Mouse (Mus musculus): ENCODE data around the gene Rbbp4. TPM values are rescaled to one million over a fixed set of nuclear protein-coding genes. Genes with fewer than 3 reads are reported as not detected.

Gene Rbbp4
- polyA plus RNA-seq (2015; fragmentation: Nextera tagmentation; extraction: Ambion mirVana), result 222 and 261 TPM in 2 replicates

DNA sequence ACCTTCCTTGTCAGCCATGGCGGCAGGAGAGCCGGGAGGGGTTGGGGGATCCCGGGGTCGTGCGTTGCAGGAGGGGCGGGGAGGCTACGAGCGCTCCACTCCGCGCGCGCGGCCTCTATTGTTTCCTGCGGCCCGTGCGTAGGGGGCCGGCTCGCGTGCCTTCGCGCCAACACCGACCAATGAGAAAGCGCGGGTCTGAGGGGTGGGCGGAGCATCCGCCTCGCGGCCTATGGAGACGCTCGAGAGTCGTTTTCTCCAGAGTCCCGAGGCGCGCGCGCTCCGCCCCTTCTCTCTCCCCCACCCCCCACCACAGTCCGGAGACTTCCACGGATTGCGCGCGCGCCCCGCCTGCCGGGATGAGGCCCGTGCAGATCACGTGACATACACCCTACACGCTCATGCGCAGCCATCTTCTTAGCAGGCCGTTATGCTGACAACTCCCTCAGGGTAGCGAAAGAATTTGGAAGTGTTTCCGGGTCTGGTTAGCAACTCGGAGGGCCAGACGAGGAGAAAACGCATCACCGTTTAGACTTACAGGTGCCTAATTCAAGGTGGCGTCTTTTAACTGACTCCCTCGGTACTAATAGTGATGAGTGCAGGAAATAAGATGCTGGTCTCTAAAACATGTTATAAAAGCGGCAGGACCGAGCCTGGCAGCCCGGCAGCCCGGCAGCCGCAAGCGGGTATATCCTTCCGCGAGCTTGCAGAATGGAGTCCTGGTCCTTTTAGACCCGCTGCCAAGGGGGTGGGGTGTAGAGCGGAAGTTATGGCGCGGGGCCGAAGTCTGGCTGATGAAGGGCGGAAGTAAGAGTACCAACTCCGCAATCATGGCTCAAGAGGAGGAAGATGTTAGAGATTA, at the start of gene Rbbp4, which contains the start of gene Zbtb8os:
Gene Rbbp4, minus strand, starts transcription at position 155 of the 859 bp plus-strand sequence.
Gene Zbtb8os, plus strand, starts transcription at position 480 of the 859 bp plus-strand sequence.
- no peaks in the 10 kb centered on the region for H3K27me3 ChIP-seq
- peak within 1 kb of the TSS; percentile 94 for H3K9ac ChIP-seq
- ATAC-seq (ENCODE audit: insufficient read depth), result peak; percentile 85
- H3K36me3 ChIP-seq (replicated peaks), result peaks cover 36% of the 10 kb centered on the region
- H3K4me2 ChIP-seq, result peak within 1 kb of the TSS; percentile 85
- H3K4me3 ChIP-seq (replicated peaks), result peak within 1 kb of the TSS; percentile 93
- under 1% methylated on average over 73 of the region's 73 CpGs for WGBS (ENCODE audit: insufficient replicate concordance)
- no peaks in the 10 kb centered on the region for H3K9me3 ChIP-seq (replicated peaks)
- H3K4me1 ChIP-seq (replicated peaks), result peaks cover 80% of the 10 kb centered on the region
- peak within 1 kb of the TSS; percentile 97 for H3K27ac ChIP-seq (replicated peaks)

DNA sequence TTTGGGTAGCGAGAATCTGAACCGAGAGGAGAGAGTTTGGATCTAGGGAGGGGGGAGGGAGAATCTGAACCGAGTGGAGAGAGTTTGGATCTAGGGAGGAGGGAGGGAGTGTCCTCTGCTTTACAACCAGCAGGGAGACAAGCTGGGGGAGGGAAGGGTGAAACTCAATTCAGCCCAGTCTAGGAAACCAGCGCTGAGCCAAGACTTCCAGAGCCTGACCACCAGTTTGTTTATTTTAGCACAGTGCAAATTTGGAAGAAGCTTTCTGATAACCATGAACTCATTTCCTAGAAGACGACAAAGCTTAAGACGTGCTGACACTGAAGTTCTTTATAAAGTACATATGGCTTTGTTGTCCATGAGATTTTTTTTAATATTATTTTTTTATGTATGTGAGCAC, 49.3 kb upstream of the Rbbp4 start:
- 38% methylated on average over 6 of the region's 6 CpGs for WGBS (ENCODE audit: insufficient replicate concordance)
- 0 out of 2 replicates have a peak overlapping the region, but pooled peaks have one; percentile 24 for H3K27ac ChIP-seq (replicated peaks)

DNA sequence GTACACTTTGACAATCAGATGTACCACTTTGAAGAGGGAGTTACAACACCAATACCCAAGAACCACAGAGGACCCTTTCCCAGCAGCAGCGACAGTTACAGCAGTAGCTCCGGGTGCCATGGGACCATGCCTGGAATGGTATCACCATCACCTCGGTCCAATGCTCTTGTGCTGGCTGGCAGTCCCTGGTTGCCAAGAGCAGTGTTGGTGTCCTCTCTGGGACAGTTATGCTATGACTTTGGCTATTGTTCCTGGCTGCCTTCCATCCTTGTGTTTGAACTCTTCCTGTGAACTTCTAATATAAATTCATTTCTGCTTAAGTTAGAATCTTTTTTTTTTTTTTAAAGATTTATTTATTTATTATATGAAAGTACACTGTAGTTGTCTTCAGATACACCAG, 48.4 kb upstream of the Rbbp4 start:
- Histone ChIP-seq H3K9me3 (replicated peaks) (no peaks in the 10 kb centered on the region), H3K36me3 (replicated peaks) (no peaks in the 10 kb centered on the region), H3K4me1 (replicated peaks) (peaks cover 40% of the 10 kb centered on the region), H3K4me3 (replicated peaks) (no peak overlapping the region), H3K27me3 (peaks cover 12% of the 10 kb centered on the region), H3K4me2 (no peak overlapping the region), H3K27ac (replicated peaks) (no peak overlapping the region), H3K9ac (no peak overlapping the region)
- WGBS (ENCODE audit: insufficient replicate concordance), result 90% methylated on average over 3 of the region's 3 CpGs
- no peak for ATAC-seq (ENCODE audit: insufficient read depth)

More for the DNA sequence above, 49.3 kb upstream of the Rbbp4 start:
- Histone ChIP-seq H3K27me3 (peaks cover 5% of the 10 kb centered on the region; the same call in 1 of the 2 replicates), H3K9ac (no peak overlapping the region), H3K36me3 (replicated peaks) (no peaks in the 10 kb centered on the region), H3K9me3 (replicated peaks) (no peaks in the 10 kb centered on the region), H3K4me3 (replicated peaks) (no peak overlapping the region), H3K4me2 (no peak overlapping the region), H3K4me1 (replicated peaks) (peaks cover 40% of the 10 kb centered on the region)
- ATAC-seq (ENCODE audit: insufficient read depth), result no peak

DNA sequence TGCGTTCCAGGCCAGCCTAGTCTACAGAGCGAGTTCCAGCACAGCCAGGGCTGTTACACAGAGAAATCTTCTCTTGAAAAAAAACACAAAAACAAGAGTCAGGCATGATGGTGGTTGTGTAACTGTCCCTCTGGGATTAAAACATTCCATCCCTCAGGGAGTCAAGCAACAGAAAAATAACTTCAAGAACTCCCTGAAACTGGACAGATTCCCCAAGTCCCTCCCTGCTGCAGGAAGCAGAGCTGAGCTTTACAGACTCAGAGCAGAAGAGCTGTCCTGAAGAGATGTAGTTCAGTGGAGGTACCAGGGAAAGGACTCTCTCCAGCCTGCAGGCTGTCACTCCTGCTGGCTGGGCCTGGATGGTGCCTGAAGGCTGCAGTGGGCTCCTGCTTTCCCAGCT, 47.3 kb upstream of the Rbbp4 start:
- Histone ChIP-seq H3K9ac (no peak overlapping the region), H3K4me2 (no peak overlapping the region), H3K36me3 (replicated peaks) (no peaks in the 10 kb centered on the region), H3K9me3 (replicated peaks) (no peaks in the 10 kb centered on the region), H3K4me3 (replicated peaks) (no peak overlapping the region), H3K27me3 (peaks cover 22% of the 10 kb centered on the region), H3K27ac (replicated peaks) (no peak overlapping the region), H3K4me1 (replicated peaks) (peaks cover 42% of the 10 kb centered on the region)
- WGBS (ENCODE audit: insufficient replicate concordance), result 88% methylated on average over 2 of the region's 2 CpGs
- ATAC-seq (ENCODE audit: insufficient read depth), result no peak

DNA sequence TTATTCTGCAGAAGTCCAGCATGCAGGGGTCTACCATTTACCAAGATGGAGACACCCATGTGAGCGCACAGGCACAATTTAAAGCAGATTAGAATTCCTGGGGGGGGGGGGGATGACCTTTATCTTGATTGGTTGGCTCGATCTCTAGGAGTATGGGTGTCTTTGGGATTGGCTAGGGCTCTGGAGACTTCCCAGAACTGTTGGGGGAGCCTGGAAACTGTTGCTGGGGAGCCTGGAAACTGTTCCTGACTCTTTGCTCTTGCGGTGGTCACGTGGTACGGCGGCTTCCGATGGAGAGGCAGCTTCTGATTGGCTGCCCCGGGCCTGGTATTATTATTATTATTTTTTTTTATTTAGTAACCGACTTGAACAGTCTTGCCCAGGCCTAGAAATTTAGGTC, 46.9 kb upstream of the Rbbp4 start:
- Histone ChIP-seq H3K27me3 (peaks cover 26% of the 10 kb centered on the region), H3K27ac (replicated peaks) (no peak overlapping the region), H3K4me2 (no peak overlapping the region), H3K9me3 (replicated peaks) (no peaks in the 10 kb centered on the region), H3K36me3 (replicated peaks) (no peaks in the 10 kb centered on the region), H3K4me1 (replicated peaks) (peaks cover 41% of the 10 kb centered on the region), H3K4me3 (replicated peaks) (no peak overlapping the region), H3K9ac (no peak overlapping the region)
- 82% methylated on average over 9 of the region's 9 CpGs for WGBS (ENCODE audit: insufficient replicate concordance)
- no peak for ATAC-seq (ENCODE audit: insufficient read depth)

DNA sequence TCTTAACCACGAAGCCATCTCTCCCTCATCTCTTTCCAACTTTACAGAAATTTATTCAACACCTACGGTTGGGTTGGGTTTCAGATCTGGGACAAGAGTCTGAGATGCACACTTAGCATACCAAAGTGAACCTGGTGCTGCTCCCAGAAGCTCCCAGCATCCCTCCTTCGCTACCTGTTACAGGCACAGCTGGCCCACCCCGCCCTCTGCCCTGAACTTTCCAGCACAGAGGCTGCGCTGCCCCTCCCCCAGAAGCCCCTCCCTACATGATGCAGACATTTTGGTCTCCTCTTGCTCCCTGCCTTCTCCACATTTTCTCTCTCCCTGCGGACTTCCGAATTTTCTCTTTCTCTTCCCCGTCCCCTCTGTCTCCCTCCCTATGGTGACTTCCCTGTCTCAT, 46.0 kb upstream of the Rbbp4 start:
- Histone ChIP-seq H3K9ac (no peak overlapping the region), H3K27me3 (peaks cover 27% of the 10 kb centered on the region), H3K9me3 (replicated peaks) (no peaks in the 10 kb centered on the region), H3K36me3 (replicated peaks) (no peaks in the 10 kb centered on the region), H3K4me1 (replicated peaks) (peaks cover 40% of the 10 kb centered on the region), H3K4me3 (replicated peaks) (no peak overlapping the region), H3K27ac (replicated peaks) (no peak overlapping the region), H3K4me2 (no peak overlapping the region)
- WGBS (ENCODE audit: insufficient replicate concordance), result 61% methylated on average over 8 of the region's 8 CpGs
- no peak for ATAC-seq (ENCODE audit: insufficient read depth)

DNA sequence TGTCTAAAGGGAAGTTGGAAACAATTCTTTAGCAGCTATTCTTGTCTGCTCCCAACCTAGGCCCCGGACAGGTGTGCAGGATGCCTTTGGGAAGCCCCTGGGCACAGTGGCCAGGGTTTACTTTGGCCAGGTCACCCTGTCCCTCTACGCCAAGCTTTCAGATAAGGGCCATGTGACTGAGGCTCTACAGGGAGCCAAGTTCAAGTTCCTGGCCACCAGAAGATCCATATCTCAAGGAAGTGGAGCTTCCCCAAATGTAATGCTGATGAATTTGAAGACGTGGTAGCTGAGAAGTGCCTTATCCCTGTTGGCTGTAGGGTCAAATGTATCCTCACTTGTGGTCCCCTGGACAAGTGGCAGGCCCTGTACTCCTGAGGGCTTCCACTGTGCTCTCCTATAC, 44.6 kb upstream of the Rbbp4 start:
- Histone ChIP-seq H3K27ac (replicated peaks) (no peak overlapping the region), H3K9me3 (replicated peaks) (no peaks in the 10 kb centered on the region), H3K9ac (no peak overlapping the region), H3K4me1 (replicated peaks) (peaks cover 41% of the 10 kb centered on the region), H3K27me3 (peaks cover 27% of the 10 kb centered on the region), H3K4me2 (no peak overlapping the region), H3K36me3 (replicated peaks) (no peaks in the 10 kb centered on the region), H3K4me3 (replicated peaks) (no peak overlapping the region)
- ATAC-seq (ENCODE audit: insufficient read depth), result no peak
- WGBS (ENCODE audit: insufficient replicate concordance), result 40% methylated on average over 3 of the region's 3 CpGs

DNA sequence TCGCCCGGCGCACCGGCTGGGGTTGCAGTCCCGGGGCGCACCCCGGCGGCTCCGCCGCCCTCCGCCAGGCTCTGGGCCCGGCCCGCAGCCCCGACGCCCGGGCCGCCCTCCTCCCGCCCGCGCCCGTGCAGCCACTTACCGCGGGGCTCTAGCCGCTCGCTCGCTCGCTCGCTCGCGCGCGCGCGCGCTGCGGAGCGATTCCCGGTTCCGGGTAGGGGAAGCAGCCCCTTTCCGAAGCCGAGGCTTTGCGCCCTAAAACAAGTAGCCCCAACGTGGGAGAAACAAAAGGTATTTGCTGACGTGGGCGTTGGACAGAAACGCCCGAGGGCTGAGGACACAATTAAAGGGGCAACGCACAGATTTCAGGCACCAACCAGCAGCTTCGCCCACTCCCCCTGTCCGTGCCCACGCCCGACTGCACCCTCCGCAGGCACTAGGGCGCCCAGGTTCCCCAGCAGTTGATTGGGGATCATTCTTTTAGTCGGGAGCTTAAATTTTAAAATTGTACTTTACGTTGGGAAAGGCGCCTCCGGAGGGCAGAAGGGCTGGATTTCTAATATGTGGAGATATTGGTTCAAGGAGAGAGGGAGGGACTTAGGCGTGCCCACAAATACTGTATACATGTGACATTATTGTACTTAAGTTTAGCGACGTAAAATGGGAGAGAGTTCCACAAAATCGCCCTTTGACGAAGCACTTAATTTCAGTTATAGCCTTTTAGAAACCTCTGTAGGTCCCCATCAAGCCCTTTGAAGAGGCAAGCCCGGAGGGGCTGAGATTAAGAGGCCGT, 42.6 kb upstream of the Rbbp4 start, which contains the start of gene Zbtb8a:
Gene Zbtb8a, minus strand, starts transcription at position 516 of the 790 bp plus-strand sequence.
- peak within 1 kb of the TSS; percentile 77 for H3K4me3 ChIP-seq (replicated peaks)
- 2% methylated on average over 65 of the region's 65 CpGs for WGBS (ENCODE audit: insufficient replicate concordance)

DNA sequence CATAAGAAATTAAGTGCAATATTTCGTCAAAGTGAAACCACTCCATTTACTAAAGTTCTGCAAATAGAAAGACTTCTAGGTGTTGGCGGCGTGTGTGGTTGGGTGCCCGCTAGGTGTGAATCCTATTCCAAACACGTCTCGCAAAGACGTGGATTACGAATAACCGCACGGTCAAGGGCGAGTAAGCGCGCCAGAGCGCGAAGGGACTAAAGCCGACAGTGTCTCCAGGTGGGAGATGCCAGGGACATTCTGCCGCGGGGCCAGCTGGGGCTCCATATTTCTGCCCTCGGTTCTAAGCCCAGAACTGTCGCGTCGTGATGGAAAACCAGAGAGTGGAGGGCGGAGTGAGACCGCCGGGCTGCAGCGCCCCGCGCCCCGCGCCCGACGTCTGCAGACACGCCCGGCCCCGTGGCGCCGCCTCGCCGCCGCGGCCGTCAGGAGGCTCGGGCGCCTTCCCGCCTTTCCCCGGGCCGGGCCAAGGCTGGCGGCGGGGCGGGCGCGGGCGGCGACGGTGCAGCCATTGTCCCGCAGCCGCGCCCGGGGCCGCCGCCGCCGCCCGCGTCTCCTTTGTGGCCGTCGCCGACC, 41.9 kb upstream of the Rbbp4 start:
- H3K27ac ChIP-seq (replicated peaks), result peak overlapping the region; percentile 76
- peak overlapping the region; percentile 81 for H3K9ac ChIP-seq
- peak overlapping the region; percentile 77 for H3K4me3 ChIP-seq (replicated peaks)
- no peaks in the 10 kb centered on the region for H3K36me3 ChIP-seq (replicated peaks)
- peaks cover 56% of the 10 kb centered on the region for H3K4me1 ChIP-seq (replicated peaks)
- H3K4me2 ChIP-seq, result peak overlapping the region; percentile 98
- peaks cover 27% of the 10 kb centered on the region for H3K27me3 ChIP-seq
- peak; percentile 86 for ATAC-seq (ENCODE audit: insufficient read depth)
- under 1% methylated on average over 63 of the region's 68 CpGs for WGBS (ENCODE audit: insufficient replicate concordance)
- H3K9me3 ChIP-seq (replicated peaks), result no peaks in the 10 kb centered on the region

More for the DNA sequence above, 42.6 kb upstream of the Rbbp4 start, which contains the start of gene Zbtb8a:
- H3K9ac ChIP-seq, result peak within 1 kb of the TSS; percentile 81
- peaks cover 51% of the 10 kb centered on the region for H3K4me1 ChIP-seq (replicated peaks)
- ATAC-seq (ENCODE audit: insufficient read depth), result peak; percentile 68
- peak within 1 kb of the TSS; percentile 76 for H3K27ac ChIP-seq (replicated peaks)
- H3K36me3 ChIP-seq (replicated peaks), result no peaks in the 10 kb centered on the region
- H3K27me3 ChIP-seq, result peaks cover 27% of the 10 kb centered on the region
- peak within 1 kb of the TSS; percentile 98 for H3K4me2 ChIP-seq
- H3K9me3 ChIP-seq (replicated peaks), result no peaks in the 10 kb centered on the region

DNA sequence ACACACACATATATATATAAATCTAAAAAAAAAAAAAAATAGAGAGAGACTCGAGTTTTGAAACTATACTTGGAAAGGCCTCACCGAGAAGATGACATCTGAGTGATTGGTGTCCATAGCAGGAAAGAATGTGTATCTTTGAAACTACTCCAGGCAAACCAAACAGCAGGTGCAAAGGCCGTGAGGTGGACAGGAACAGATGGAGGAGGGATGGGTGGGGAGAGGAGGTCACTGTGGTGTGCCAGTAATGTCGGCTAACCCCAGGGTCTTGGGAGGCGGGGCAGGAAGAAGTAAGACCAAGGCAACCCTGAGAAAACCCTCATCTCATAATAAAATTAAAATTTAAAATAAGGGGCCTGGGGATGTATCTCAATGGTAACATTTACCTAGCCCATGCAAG, 40.7 kb upstream of the Rbbp4 start:
- ATAC-seq (ENCODE audit: insufficient read depth), result no peak
- H3K4me1 ChIP-seq (replicated peaks), result peaks cover 56% of the 10 kb centered on the region

More for the DNA sequence above, 40.7 kb upstream of the Rbbp4 start:
- H3K27me3 ChIP-seq, result peaks cover 27% of the 10 kb centered on the region
- H3K4me2 ChIP-seq, result peak overlapping the region; percentile 98
- no peak overlapping the region for H3K9ac ChIP-seq
- H3K4me3 ChIP-seq (replicated peaks), result no peak overlapping the region
- H3K27ac ChIP-seq (replicated peaks), result no peak overlapping the region
- no peaks in the 10 kb centered on the region for H3K9me3 ChIP-seq (replicated peaks)
- WGBS (ENCODE audit: insufficient replicate concordance), result 67% methylated on average over 5 of the region's 5 CpGs
- H3K36me3 ChIP-seq (replicated peaks), result no peaks in the 10 kb centered on the region

Measured in liver, embryonic 15.5 days (tissue).